Mouse (Mus musculus) frontal cortex, postnatal 14 days (tissue): ENCODE measurements around the gene Rbp4.

Source experiments
- DNase-seq, 2 experiments: peaks; one replicate each; pipeline ENCODE4 v3.0.0; 2022; ENCODE audit warnings: low spot score in 2 of 2

Gene Rbp4

DNA sequence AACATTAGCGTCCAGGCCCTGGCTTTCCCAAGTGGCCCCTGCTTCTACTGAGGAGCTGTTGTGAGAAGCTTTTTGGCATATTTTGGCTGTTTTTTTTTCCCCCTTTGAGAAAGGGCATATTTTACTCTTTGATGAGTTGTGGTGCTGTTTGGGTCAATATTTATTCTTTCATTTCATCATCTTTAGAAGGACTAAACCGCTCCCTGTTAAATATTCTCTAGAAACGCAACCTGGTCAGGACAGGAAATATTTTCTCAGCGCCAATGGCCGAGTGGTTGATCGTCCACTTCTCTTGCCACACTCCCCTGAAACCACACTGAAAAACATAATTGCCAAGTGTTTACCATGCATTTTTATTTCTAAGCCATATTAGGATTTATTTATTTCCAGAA is at the start of gene Rbp4:
Gene Rbp4, minus strand, starts transcription at position 63 of the 392 bp plus-strand sequence.
- no peak for DNase-seq

DNA sequence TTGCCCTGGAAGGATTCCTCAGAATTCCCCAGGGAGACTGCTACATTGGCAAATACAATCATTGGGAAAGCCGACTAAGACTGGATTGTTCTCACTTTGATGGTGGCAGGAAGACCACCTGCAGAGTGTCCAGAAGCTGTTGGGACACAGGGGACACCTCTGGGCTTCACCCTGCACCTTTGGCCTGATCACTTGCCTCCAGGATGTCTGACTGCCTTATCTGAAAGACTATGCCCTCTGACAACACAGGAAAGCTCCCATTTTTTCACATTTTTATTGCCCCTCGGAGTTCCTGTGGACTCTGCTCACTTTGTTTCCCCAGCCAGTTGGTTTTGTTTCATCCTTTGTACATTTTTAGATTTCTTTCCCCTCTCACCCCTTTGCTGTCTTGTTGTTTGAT is 39.6 kb upstream of the Rbp4 start:
- no peak for DNase-seq

DNA sequence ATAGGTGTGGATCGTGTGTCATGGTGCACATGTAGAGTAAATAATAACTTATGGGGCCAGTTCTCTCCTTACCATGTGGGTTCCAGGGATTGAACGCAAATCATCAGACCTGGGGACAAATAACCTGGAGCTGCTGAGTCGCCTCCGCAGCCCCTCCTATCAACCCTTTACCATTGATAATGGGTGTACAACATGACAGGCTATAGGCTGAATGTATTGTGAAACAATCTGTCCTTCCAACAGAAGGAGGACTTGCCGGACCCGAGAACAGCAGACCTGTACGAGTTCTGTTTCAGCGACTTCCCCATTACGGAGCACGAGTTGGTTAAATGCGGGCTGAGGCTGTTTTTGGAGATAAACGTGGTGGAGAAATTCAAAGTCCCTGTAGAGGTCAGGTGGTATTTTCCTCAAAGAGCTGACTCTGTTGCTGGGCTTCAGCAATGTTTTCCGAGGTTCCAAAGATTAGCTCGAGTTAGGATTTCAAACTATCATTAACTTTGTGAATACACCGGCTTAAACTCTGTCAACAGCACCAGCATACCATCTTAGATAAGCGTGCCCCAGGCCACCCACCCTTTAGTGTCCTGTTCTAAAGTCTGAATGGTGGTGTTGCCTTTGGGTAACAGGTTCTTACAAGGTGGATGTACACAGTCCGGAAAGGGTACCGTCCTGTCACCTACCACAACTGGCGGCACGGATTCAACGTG is 36.7 kb upstream of the Rbp4 start:
- DNase-seq: no peak

DNA sequence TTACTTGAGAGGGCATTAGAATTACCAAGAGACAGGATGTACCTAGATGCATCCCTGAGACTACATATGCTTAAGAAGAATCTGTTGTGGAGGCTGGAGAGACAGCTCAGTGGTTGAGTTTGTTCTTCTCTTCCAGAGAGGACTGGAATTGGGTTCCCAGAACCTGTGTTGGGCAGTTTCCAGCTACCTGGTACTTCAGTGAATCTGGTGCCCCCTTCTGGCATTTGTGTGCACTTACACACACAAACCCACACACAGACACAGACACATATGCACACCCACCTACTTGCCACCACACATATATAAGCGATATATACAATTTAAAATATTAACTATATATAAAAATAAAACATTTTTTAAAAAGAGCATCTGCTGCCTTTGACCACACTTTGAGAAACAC is 31.2 kb upstream of the Rbp4 start:
- no peak for DNase-seq

DNA sequence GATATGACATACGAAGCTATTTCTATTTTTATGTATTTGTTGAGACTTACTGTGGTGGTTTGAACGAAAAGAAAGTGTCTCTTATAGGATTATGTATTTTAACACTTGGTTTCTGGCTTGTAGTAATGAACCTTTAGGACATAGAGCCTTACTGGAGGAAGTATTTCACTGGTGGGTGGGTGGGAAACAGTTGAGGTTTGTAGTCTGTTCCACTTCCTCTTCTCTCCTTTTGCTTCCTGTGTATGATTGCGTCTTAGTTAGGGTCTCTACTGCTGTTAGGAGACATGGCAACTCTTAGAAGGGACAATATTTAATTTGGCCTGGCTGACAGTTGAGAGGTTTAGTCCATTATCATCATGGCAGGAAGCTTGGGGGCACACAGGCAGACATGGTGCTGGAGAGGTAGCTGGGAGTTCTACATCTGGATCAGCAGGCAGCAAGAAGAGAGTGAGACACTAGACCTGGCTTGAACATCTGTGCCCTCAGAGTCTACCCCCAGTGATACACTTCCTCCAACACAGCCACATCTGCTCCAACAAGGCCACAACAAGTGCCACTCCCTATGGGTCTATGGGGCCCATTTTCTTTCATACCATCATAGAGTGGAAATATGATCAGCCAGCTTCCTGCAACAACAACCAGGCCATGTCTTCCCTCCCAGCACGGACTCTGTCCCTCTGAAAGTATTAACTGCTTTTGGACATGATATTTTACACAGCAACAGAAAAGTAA is 18.6 kb upstream of the Rbp4 start:
- no peak for DNase-seq

DNA sequence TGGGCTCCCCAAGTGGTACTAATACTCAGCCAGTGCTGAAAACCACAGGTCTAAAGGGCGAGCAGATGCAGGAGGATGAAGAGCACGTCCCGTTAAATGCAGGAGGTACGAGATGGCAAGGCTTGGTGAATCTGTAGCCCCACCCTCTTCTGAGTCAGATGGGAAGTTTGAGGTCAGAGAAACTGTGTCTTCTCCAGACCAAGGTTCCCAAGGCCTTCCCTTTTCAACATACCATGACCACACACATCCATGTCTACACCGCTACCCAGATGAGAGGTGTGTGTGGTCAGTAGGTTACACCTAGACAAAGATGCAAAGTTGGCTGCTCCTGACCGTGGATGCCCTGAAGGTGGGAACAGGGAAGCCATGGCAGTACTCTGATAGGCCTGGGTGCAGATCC is 9.7 kb upstream of the Rbp4 start:
- no peak for DNase-seq

DNA sequence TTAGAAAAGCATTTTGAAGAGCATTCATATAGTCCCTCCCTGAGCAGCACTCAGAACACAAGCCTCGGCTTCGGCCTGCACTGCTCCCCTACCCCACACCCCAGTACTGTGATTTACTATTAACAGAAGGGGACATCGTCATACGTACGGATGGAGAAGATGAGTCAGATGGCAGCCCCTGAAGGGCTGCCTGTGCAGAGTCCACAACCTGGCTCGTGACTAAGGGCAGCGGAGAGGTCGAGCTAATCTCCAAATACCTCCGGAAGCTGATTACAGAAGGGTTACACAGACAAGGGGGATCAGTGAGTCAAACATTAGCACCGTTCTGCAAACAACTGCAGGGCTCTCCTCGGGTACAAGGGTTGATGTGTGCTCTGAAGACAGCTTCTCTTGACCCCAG is 8.9 kb upstream of the Rbp4 start:
- DNase-seq: no peak

DNA sequence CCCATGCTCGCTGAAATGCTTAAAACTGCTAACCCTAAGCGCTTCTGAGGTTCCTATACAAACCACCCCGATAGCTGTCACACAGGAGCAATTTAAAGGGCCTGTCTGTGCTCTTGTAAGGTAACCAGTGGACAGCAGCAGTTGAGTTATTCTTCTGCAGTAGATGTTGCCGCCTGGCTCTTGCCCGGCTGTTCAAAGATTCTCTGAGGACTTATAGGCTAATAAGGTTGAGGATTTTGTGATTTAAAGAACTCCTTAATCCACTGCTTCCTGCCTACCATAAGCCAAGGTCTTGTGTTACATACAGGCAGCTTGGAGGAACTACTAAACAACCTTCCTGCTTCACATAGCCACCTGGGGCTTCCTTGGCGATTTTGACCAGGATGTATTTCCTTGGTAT is 7.4 kb upstream of the Rbp4 start, which contains the start of gene Pde6c:
Gene Pde6c, plus strand, starts transcription at position 301 of the 400 bp plus-strand sequence.
- DNase-seq: no peak

DNA sequence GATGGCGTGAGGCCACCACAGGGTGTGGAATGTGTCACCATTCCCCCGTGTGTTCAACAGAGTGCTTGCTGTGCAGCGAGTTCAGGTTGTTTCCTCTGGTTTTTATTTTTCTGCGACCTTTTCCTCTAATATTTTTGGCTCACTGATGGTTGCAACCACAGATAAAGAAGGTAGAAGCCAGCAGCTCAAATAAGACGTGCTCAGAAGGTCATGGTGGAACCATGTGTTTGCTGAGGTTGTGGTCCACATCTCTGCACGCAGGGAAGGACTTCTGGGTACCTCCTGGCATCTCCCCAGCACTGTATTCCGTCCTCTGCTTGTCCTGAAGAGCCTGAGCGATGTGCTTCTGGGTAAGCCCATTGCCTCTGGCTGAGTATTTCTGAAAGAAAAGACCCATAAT is 1.6 kb upstream of the Rbp4 start:
- DNase-seq: no peak

DNA sequence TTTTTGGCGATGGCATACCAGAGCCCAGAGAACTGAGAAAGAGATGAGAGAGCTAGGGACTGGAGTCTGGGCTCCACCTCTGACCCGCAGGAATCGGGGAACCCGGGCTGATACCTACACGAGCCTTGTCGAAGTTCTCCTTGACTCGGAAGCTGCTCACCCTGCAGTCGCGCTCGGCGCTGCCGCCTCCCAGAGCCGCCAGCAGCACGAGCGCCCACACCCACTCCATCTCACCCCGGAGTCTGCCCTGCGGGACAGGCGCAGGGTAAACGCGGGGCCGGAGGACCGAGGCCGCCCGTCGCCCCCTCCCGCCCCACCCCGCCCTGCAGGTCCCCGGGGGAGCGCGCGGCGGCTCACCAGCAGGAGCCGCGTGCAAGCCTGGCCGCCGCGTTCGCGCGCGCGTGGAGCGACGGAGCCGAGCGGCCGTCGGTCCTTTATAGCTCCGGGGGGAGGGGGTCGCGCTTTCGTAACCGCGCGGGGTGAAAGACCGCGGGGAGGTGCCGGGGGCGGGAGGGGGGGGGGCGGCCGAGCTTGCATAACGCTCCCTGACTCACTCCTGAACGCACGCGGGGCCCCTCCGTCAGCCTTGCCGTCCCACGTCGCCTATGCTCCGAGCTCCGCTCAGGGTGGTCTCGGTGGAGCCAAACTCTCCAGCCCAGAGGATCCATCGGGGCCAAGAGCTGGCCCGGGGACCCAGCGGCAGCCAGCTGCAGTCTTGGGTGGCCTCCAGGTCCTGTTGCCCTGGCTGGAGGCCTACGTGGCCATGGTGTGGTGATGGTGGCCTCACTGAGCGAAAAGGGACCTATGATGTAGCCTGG is 471 bp downstream of the Rbp4 start:
- peak in 1 of 2 experiments; percentile 10 for DNase-seq

DNA sequence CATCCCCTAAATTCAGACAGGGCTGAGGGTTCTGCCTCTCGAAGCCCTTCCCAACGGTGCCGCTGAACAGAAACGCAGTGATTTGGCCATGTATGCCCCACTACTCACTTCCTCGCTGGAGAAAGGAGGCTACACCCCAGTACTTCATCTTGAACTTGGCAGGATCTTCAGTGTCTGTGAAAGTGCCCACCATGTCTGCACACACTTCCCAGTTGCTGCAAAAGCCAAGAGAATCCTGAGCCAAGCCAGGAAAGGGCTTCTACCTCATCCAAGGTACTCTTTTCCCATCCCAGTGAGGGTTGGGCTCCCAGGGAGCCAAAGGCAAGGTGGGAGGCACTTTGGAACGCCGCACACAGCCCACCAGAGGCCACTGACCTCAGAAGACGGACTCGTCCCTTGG is 1.2 kb downstream of the Rbp4 start:
- DNase-seq: no peak

DNA sequence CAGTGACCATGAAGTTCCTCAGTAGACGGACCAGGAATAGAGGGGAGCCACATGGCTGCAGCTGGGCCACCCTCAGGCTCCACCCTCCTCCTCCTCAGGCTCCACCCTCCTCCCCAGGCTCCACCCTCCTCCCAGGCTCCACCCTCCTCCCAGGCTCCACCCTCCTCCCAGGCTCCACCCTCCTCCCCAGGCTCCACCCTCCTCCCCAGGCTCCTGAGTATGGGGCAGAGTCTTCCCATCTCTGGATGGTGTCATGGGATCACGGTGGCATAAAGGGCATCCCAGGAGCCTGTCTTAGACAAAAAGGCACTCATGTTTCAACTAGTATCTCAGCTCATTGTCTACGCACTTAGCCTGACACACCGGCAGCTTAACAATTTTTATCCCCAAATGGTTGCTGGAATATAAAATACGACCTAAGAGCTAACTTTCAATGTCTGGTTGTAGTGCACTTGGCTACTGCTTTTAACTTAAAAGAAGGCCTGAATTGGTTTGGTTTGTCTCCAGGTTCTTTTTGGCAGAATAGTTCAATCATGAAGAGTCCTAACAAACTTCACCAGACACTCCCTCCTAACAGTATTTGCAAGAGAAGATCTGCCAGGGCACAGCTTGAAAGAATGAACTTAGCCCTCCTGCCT is 4.8 kb downstream of the Rbp4 start:
- DNase-seq: no peak

DNA sequence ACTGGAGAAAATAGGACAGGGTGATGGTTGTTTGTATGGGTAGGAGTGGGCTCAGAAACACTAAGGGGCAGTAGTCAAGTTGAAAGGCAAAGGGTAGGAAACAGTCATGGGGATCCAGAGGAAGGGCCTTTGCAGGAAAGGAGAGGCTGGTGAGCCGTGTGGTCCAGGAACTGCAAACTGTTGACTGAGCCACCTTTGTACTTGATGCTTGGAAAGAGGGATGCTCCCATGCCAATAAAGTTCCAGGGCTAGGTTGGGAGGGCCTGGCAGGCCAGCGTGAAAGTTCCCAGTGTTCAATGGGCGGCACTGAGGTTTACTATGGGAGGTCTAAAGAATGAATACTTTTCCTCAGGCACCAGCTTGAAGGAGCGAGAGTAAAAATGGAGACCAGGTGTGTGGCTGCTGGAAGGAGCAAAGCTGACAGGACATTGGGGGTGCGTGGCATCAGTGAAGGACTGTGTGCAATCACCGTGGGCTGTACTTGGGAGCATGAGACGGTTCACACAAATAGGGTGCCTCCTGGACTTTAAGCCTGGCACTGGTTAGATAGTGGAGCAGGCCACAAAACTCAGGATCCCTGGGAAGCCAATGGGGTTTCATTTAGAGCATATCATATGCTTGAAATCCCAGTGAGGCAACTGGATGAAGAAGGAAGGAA is 10.1 kb downstream of the Rbp4 start:
- DNase-seq: no peak

DNA sequence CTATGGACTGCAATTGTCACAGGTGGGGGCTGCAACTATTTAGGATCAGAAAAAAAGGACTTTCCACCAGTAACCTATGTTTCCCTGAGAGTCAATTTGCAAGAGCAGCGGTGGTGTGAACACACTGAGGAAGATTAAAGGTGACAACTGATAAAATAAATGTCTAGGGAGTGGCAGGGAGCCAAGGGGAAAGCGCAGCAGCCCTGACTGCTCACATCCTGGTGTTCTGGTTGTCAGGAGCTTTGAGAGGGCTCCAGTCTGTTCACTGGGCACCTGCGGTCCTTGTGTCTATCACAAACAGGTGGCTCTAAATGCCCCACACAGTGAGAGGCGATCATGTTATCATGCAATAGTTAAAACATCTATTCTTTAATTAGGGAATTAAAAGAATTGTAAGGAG is 12.5 kb downstream of the Rbp4 start:
- no peak for DNase-seq

DNA sequence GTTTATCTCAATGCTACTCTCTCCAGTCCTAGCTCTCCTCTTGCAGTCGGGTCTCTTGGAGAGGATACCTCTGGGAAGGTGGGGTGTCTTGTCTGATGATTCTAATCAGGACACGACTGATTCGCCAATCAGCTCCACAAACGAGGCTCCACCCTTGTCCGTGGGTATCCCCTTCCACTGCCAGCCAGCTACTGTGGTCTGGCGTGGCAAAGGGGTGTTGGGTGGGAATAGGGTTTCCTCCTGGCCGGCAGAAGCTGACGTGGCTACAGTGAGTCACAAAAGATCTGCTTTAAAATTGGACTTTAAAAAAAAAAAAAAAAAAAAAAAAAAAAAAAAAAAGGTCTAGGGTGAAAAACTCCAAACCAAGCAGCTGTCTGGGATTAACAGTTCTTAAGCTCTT is 14.0 kb downstream of the Rbp4 start:
- DNase-seq: no peak

DNA sequence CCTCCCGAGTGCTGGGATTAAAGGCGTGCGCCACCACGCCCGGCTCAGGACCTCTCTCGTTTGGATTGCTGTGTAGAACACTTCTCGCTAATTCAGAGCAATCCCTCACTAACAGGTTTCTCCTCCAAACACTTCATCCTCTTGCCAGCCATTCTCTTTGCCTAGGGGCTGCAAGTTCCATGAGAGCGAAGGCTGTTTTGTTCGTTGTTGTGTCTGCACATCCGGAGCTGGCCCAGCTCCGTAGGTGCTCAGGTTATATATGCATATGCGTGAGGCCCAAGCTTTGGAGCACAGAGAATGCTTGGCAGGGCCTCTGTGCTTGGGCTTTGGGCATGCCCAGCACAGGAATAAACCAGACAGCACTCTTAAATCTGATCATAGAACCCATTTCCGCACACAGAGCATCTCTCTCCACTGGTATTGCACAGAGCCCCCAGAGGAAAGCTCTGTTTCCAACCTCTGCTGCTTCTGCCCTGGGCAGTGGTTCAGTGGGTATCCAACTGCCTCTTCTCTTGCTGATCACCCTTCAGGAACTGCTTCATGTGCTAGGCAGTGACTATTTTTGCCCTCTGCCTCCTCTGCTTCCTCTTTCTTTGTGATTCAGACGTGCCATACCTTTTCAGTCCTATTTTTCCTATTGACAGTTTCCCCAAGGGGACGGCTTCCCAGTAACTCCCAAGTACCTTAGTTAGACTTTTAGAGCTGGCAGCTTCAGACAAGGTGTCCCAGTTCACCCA is 15.4 kb downstream of the Rbp4 start:
- no peak for DNase-seq

DNA sequence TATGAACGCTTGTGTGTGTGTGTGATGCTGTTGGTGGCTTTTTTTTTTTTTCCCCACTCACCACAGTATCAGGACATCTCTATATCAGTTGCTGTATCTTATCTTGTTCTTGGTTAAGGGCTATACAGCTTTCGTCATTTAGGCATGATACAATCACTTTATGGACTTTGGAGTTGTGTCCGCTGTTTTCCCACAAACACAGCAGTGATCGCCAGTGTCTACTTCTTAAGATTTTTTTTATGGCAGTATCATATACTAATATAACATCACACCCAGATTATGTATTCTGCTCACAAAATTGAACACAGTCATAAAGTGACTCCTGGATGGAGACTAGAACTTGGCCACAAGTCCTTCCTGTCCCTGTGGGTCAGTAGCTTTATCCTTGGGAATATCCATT is 17.2 kb downstream of the Rbp4 start:
- no peak for DNase-seq

DNA sequence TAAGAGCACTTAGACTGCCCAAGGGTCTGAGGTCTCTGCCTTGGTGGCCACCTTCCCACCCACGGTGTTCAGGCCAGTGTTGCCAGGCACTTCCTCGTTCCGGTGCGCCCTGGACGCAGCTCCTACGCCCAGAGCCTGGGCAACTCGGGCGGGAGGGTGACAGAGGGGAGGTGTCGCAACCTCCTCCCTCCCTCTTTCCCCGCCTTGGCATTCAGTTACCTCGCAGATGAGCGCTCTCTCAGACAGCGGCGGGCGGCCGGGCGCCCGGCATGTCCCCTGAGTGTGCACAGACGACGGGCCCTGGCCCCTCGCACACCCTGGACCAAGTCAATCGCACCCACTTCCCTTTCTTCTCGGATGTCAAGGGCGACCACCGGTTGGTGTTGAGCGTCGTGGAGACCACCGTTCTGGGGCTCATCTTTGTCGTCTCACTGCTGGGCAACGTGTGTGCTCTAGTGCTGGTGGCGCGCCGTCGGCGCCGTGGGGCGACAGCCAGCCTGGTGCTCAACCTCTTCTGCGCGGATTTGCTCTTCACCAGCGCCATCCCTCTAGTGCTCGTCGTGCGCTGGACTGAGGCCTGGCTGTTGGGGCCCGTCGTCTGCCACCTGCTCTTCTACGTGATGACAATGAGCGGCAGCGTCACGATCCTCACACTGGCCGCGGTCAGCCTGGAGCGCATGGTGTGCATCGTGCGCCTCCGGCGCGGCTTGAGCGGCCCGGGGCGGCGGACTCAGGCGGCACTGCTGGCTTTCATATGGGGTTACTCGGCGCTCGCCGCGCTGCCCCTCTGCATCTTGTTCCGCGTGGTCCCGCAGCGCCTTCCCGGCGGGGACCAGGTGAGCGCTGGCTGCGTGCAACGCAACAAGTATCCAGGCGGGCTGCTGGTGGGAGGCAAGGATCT is 28.0 kb downstream of the Rbp4 start, which contains the start of gene Ffar4:
Gene Ffar4, plus strand, starts transcription at position 214 of the 901 bp plus-strand sequence.
- DNase-seq: no peak

DNA sequence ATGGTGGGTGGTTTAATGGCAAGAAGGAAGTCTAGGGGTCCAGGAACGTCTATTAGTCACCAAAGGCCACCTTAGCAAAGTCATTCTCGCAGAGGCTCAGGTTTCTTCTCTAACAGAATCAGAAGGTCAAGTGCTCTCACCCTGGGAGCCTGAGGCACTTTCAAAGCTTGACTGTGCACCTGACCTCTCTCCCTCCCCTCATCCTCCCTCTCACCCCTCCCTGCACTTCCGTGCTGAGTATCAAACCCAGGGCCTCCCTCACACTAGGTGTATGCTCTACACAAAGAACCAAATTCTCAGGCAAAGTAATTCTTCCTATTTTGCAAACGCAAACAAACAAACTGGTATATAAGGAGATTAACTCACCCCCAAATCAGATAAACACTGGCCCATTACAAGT is 28.9 kb downstream of the Rbp4 start:
- no peak for DNase-seq

DNA sequence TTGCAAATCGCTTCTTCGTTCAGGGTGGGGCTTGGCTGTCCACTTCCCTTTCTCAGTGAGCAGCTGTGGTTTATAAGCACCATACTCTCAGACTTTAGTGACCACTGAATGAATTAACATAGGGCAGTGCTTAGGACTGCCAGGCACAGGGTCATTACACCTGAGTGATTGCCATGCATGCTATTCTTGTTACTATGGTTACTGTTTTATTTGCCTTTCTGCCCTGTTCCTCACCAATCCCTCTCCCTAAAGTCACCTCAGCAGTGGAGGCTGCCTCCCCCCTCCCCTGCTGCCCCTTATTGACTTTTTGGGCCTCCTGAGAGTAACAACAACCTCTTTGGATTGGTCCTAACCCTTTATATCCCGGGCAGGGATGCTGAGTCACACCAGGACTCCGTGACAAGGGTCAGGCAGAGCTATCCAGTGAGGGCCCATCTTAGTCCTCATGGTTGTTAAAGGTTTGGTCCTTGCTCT is 33.5 kb downstream of the Rbp4 start:
- DNase-seq: no peak
